Mouse (Mus musculus): ENCODE data around the gene Sf3a2. TPM values are rescaled to one million over a fixed set of nuclear protein-coding genes. Genes with fewer than 3 reads are reported as not detected.
"Not testable (repeated sequence)": the region's sequence is repeated elsewhere in the genome, so short reads cannot be mapped to it uniquely, and the experiment has no call there.

Gene Sf3a2
- total RNA-seq, 2 experiments from 2014 or later, result 28.6 to 28.7 TPM

GRCm38 (mm10) chr10:80804340-80804739 lies 6.3 kb downstream of the Sf3a2 start:
- DNase-seq, result no peak

GRCm38 (mm10) chr10:80804916-80805315 lies 6.9 kb downstream of the Sf3a2 start, which contains the start of gene Amh:
Gene Amh (plus strand): TSS chr10:80805243.
- no peak for DNase-seq

- no peak for DNase-seq
These were observed 7.3 kb downstream of the Sf3a2 start for GRCm38 (mm10) chr10:80805322-80805721.

- DNase-seq, result peak; percentile 60 to 82
These were observed 7.9 kb downstream of the Sf3a2 start for GRCm38 (mm10) chr10:80805925-80806324.

GRCm38 (mm10) chr10:80806341-80807056 lies 8.5 kb downstream of the Sf3a2 start:
- no peak for DNase-seq

GRCm38 (mm10) chr10:80807057-80807627 lies 9.1 kb downstream of the Sf3a2 start:
- DNase-seq, result peak; percentile 80 to 87

GRCm38 (mm10) chr10:80808099-80808984 lies 10.3 kb downstream of the Sf3a2 start:
- DNase-seq, result no peak

- DNase-seq, result no peak
These were observed 11.1 kb downstream of the Sf3a2 start for GRCm38 (mm10) chr10:80808985-80809632.

GRCm38 (mm10) chr10:80810084-80810483 lies 12.1 kb downstream of the Sf3a2 start:
- no peak for DNase-seq

- DNase-seq, result no peak
These were observed 14.5 kb downstream of the Sf3a2 start for GRCm38 (mm10) chr10:80812391-80813041.

- DNase-seq, result no peak
These were observed 15.4 kb downstream of the Sf3a2 start, which contains the start of gene Jsrp1 for GRCm38 (mm10) chr10:80813366-80813765. Gene Jsrp1 (minus strand): TSS chr10:80813498.

GRCm38 (mm10) chr10:80814800-80815199 lies 16.8 kb downstream of the Sf3a2 start:
- no peak for DNase-seq

GRCm38 (mm10) chr10:80816303-80816702 lies 18.3 kb downstream of the Sf3a2 start:
- DNase-seq, result not testable (repeated sequence)

GRCm38 (mm10) chr10:80817164-80817563 lies 19.2 kb downstream of the Sf3a2 start:
- no peak for DNase-seq

GRCm38 (mm10) chr10:80817955-80818354 lies 20.0 kb downstream of the Sf3a2 start:
- not testable (repeated sequence) for DNase-seq

- no peak for DNase-seq
These were observed 20.7 kb downstream of the Sf3a2 start for GRCm38 (mm10) chr10:80818599-80819281.

- no peak for DNase-seq
These were observed 21.4 kb downstream of the Sf3a2 start for GRCm38 (mm10) chr10:80819406-80819805.

GRCm38 (mm10) chr10:80821991-80822390 lies 24.0 kb downstream of the Sf3a2 start:
- DNase-seq, result peak in 1 of 2 experiments; percentile 51

GRCm38 (mm10) chr10:80822528-80822927 lies 24.5 kb downstream of the Sf3a2 start:
- DNase-seq, result no peak

- DNase-seq, result no peak
These were observed 25.3 kb downstream of the Sf3a2 start for GRCm38 (mm10) chr10:80823316-80823715.
